Mouse (Mus musculus): ENCODE data around the gene Cacng2. TPM values are rescaled to one million over a fixed set of nuclear protein-coding genes. Genes with fewer than 3 reads are reported as not detected.
"Not testable (repeated sequence)": the region's sequence is repeated elsewhere in the genome, so short reads cannot be mapped to it uniquely, and the experiment has no call there.

Gene Cacng2
- polyA plus RNA-seq, 1 experiment from 2014 or later, result 12.7 TPM

DNA sequence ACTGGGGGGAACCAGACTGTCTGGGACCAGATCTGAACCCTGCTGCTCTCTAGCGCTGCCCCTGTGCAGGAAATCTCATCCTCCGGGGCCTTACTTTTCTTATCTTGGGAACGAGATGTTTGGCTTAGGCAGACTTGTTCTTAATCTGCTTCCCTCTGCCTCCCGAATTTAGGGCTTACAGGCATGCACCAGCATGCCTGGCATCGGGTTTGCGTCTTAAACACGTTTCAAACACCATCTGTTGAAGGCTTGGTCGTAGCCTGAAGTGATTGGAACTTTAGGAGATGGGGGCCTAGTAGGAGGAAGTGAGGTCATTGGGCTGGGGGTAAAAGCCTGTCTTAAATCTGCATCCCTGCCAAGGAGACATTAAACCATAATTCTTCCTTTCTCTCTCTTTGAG, 89.9 kb downstream of the Cacng2 start:
- Histone ChIP-seq H3K36me3 (ENCODE audit: control insufficient read depth, insufficient read depth, low read length) (no peaks in the 10 kb centered on the region), H3K4me1 (ENCODE audit: control insufficient read depth, insufficient read depth, low read length) (no peaks in the 10 kb centered on the region), H3K9me3 (ENCODE audit: control insufficient read depth, low read length) (no peaks in the 10 kb centered on the region), H3K4me2 (ENCODE audit: low read length) (no peak overlapping the region), H3K27me3 (ENCODE audit: control insufficient read depth, insufficient read depth, low read length) (no peaks in the 10 kb centered on the region), H3K4me3 (replicated peaks; ENCODE audit: low read depth, low read length) (no peak overlapping the region), H3K27ac (replicated peaks; ENCODE audit: low read depth, low read length) (no peak overlapping the region), H3K9ac (replicated peaks; ENCODE audit: low read length) (no peak overlapping the region)
- 71% methylated on average over 8 of the region's 8 CpGs for WGBS
- ATAC-seq (ENCODE audit: low FRiP score, low TSS enrichment) (no peak), DNase-seq (no peak)

DNA sequence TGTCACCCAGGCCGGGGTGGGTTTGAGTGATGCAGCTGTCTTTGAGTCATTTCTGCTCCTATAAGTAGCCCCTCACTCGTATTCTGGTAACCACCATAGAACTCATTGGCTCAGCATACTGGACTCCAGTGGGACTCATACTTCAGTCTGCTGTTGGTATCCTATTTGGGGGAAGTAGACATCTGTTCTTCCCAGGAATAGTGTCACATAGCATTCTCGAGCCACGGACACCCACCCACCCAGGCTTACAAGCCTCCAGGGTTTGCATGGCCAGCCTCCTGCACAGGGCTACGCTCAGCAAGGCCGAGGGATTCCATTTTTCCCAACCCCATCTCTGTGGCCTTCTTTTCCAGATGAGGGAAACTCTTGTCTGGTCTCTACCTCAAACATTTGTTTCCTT, 93.3 kb downstream of the Cacng2 start:
- Histone ChIP-seq H3K27me3 (ENCODE audit: control insufficient read depth, insufficient read depth, low read length) (no peaks in the 10 kb centered on the region), H3K4me3 (replicated peaks; ENCODE audit: low read depth, low read length) (no peak overlapping the region), H3K9me3 (ENCODE audit: control insufficient read depth, low read length) (no peaks in the 10 kb centered on the region), H3K9ac (replicated peaks; ENCODE audit: low read length) (no peak overlapping the region), H3K4me1 (ENCODE audit: control insufficient read depth, insufficient read depth, low read length) (no peaks in the 10 kb centered on the region), H3K36me3 (ENCODE audit: control insufficient read depth, insufficient read depth, low read length) (no peaks in the 10 kb centered on the region), H3K4me2 (ENCODE audit: low read length) (no peak overlapping the region), H3K27ac (replicated peaks; ENCODE audit: low read depth, low read length) (no peak overlapping the region)
- DNase-seq (no peak), ATAC-seq (ENCODE audit: low FRiP score, low TSS enrichment) (no peak)
- WGBS, result 84% methylated on average over 6 of the region's 6 CpGs

DNA sequence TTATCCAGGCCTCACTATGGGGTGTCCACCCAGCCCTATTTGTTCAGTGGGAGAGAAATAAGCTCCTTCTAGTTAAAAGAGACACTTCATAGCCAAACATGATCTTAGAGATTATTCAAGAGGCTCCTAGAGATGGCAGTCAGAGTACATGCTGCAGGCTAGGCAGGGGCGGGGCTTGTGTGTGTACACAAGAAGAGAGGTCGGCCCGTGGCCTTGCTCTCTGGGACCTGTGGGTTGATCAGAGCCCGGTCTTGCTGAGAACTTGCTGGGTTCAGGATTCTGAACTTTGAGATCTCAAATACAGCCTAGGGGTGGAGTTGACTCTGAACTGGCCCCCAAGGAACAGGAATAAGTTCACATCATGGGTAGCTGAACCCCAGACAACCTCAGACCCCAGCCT, 95.6 kb downstream of the Cacng2 start:
- Histone ChIP-seq H3K4me1 (ENCODE audit: control insufficient read depth, insufficient read depth, low read length) (no peaks in the 10 kb centered on the region), H3K9ac (replicated peaks; ENCODE audit: low read length) (no peak overlapping the region), H3K27me3 (ENCODE audit: control insufficient read depth, insufficient read depth, low read length) (no peaks in the 10 kb centered on the region), H3K9me3 (ENCODE audit: control insufficient read depth, low read length) (no peaks in the 10 kb centered on the region), H3K36me3 (ENCODE audit: control insufficient read depth, insufficient read depth, low read length) (no peaks in the 10 kb centered on the region), H3K27ac (replicated peaks; ENCODE audit: low read depth, low read length) (no peak overlapping the region), H3K4me2 (ENCODE audit: low read length) (no peak overlapping the region), H3K4me3 (replicated peaks; ENCODE audit: low read depth, low read length) (no peak overlapping the region)
- DNase-seq (no peak), ATAC-seq (ENCODE audit: low FRiP score, low TSS enrichment) (no peak)
- 87% methylated on average over 4 of the region's 4 CpGs for WGBS

DNA sequence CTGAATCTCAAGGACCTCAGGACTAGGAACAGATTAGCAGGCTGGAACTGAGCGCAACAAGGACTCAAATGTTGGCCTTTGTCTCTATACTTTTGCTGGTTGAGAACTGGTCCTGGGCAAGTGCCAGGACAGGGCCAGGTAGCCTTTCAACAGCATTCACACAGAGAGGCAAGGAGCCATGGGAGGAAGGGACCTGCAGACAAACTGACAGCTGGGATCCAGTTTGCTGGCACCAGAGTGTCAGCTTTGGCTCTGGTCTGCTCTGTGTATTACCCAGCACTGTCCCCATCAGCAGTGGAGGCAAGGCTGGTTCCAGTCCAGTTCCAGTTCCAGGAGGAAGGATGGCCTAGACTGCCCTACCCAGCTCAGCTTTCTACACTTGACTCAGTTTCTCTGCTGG, 105.8 kb downstream of the Cacng2 start:
- Histone ChIP-seq H3K9ac (replicated peaks; ENCODE audit: low read length) (no peak overlapping the region), H3K27me3 (ENCODE audit: control insufficient read depth, insufficient read depth, low read length) (no peaks in the 10 kb centered on the region), H3K4me1 (ENCODE audit: control insufficient read depth, insufficient read depth, low read length) (no peaks in the 10 kb centered on the region), H3K4me3 (replicated peaks; ENCODE audit: low read depth, low read length) (no peak overlapping the region), H3K27ac (replicated peaks; ENCODE audit: low read depth, low read length) (no peak overlapping the region), H3K36me3 (ENCODE audit: control insufficient read depth, insufficient read depth, low read length) (no peaks in the 10 kb centered on the region), H3K4me2 (ENCODE audit: low read length) (no peak overlapping the region), H3K9me3 (ENCODE audit: control insufficient read depth, low read length) (no peaks in the 10 kb centered on the region)
- ATAC-seq (ENCODE audit: low FRiP score, low TSS enrichment) (no peak), DNase-seq (no peak)
- 89% methylated on average over 1 of the region's 1 CpGs for WGBS

DNA sequence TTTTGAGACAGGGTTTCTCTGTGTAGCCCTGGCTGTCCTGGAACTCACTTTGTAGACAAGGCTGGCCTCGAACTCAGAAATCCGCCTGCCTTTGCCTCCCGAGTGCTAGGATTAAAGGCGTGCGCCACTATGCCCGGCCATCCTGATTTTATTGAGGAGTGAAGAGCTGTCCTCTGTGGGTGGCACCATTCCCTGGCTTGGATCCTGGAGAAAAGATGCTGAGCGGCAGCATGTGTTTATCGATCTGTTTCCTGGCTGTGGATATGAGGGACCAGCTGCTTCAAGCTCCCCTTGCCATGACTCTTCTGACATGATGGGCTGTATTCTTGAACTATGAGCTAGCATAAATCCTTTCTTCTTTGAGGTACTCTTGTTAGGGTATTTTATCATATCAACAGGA, 111.6 kb downstream of the Cacng2 start:
- H3K9ac ChIP-seq (replicated peaks; ENCODE audit: low read length); H3K4me2 ChIP-seq (ENCODE audit: low read length); DNase-seq; H3K36me3 ChIP-seq (ENCODE audit: control insufficient read depth, insufficient read depth, low read length); ATAC-seq (ENCODE audit: low FRiP score, low TSS enrichment); H3K27me3 ChIP-seq (ENCODE audit: control insufficient read depth, insufficient read depth, low read length); H3K9me3 ChIP-seq (ENCODE audit: control insufficient read depth, low read length); H3K4me3 ChIP-seq (replicated peaks; ENCODE audit: low read depth, low read length); H3K4me1 ChIP-seq (ENCODE audit: control insufficient read depth, insufficient read depth, low read length); H3K27ac ChIP-seq (replicated peaks; ENCODE audit: low read depth, low read length): not testable (repeated sequence)
- WGBS, result 93% methylated on average over 8 of the region's 8 CpGs

DNA sequence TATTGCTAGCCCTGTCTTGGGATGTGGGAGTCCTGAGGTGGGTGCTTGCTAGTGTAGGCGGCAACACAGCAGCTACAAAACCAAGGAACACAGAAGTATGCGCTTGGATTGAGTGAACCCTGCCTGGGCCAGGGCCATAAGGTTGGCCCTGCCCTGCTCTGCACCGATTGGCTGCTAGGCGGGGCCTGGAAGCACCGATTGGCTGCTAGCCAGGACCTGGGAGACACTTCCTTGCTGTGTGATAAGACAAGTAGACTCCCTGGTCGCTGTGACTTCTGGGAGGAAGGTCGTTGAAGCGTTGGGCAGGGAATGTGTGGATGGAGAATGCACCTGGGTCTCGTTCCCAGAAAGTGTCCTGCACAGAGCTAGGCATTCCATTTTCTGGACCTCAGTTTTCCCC, 115.9 kb downstream of the Cacng2 start:
- Histone ChIP-seq H3K36me3 (ENCODE audit: control insufficient read depth, insufficient read depth, low read length) (no peaks in the 10 kb centered on the region), H3K27ac (replicated peaks; ENCODE audit: low read depth, low read length) (no peak overlapping the region), H3K4me2 (ENCODE audit: low read length) (no peak overlapping the region), H3K4me3 (replicated peaks; ENCODE audit: low read depth, low read length) (no peak overlapping the region), H3K27me3 (ENCODE audit: control insufficient read depth, insufficient read depth, low read length) (no peaks in the 10 kb centered on the region), H3K9ac (replicated peaks; ENCODE audit: low read length) (no peak overlapping the region), H3K9me3 (ENCODE audit: control insufficient read depth, low read length) (no peaks in the 10 kb centered on the region), H3K4me1 (ENCODE audit: control insufficient read depth, insufficient read depth, low read length) (no peaks in the 10 kb centered on the region; the same call in 1 of the 2 replicates)
- ATAC-seq (ENCODE audit: low FRiP score, low TSS enrichment), result no peak
- 54% methylated on average over 9 of the region's 9 CpGs for WGBS
- no peak for DNase-seq

DNA sequence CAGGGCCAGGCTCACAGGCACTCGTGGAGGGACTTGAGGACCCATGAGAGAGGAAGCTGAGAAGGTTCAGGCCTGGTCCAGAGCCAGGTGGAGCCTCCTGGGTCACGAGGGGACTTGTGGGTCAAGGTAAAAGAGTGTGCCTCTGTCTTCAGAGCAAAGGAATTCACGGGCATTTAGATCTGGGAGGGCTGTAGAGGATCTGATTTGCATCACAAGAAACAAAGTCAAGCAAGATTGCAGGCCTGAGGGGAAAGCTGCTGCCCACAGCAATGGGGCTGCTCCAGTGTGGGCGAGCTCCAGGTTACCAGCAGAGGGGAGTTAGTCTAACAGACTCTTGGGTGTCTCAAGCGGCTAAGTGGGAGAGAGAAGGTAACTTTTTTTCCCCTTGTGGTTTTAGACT, 118.4 kb downstream of the Cacng2 start:
- no peak overlapping the region for H3K4me3 ChIP-seq (replicated peaks; ENCODE audit: low read depth, low read length)
- DNase-seq (no peak), ATAC-seq (ENCODE audit: low FRiP score, low TSS enrichment) (no peak)
- H3K4me1 ChIP-seq (ENCODE audit: control insufficient read depth, insufficient read depth, low read length), result 0 out of 2 replicates have a peak, but pooled peaks cover 3% of the 10 kb centered on the region
- no peaks in the 10 kb centered on the region for H3K27me3 ChIP-seq (ENCODE audit: control insufficient read depth, insufficient read depth, low read length)
- no peak overlapping the region for H3K9ac ChIP-seq (replicated peaks; ENCODE audit: low read length)
- H3K4me2 ChIP-seq (ENCODE audit: low read length), result no peak overlapping the region
- 7% methylated on average over 5 of the region's 5 CpGs for WGBS
- no peaks in the 10 kb centered on the region for H3K36me3 ChIP-seq (ENCODE audit: control insufficient read depth, insufficient read depth, low read length)
- H3K27ac ChIP-seq (replicated peaks; ENCODE audit: low read depth, low read length), result no peak overlapping the region
- H3K9me3 ChIP-seq (ENCODE audit: control insufficient read depth, low read length), result no peaks in the 10 kb centered on the region

DNA sequence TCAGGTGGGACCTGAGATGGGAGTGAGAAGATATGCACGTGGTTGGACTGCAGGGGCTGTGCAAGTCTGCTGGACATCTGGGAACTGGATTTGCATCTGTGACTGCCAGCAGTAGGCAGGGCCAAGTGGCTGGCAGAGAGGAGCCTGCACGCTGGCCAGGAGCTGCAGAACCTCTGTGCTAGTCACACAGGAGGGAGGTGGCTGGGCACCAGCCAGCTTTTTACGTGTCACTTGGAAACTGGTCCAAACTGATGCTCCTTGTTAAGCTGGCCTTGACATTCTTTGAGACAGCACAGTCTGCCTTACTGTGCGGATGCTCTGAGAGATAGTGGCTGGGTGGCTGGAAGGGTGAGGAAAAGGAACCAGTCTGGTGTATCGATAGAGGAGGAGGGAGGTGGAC, 131.3 kb downstream of the Cacng2 start:
- Histone ChIP-seq H3K9me3 (ENCODE audit: control insufficient read depth, low read length) (no peaks in the 10 kb centered on the region), H3K27me3 (ENCODE audit: control insufficient read depth, insufficient read depth, low read length) (no peaks in the 10 kb centered on the region), H3K9ac (replicated peaks; ENCODE audit: low read length) (no peak overlapping the region), H3K4me3 (replicated peaks; ENCODE audit: low read depth, low read length) (no peak overlapping the region), H3K4me2 (ENCODE audit: low read length) (no peak overlapping the region), H3K36me3 (ENCODE audit: control insufficient read depth, insufficient read depth, low read length) (0 out of 2 replicates have a peak, but pooled peaks cover 2% of the 10 kb centered on the region), H3K27ac (replicated peaks; ENCODE audit: low read depth, low read length) (no peak overlapping the region), H3K4me1 (ENCODE audit: control insufficient read depth, insufficient read depth, low read length) (no peaks in the 10 kb centered on the region)
- 76% methylated on average over 5 of the region's 5 CpGs for WGBS
- ATAC-seq (ENCODE audit: low FRiP score, low TSS enrichment), result no peak
- no peak for DNase-seq

DNA sequence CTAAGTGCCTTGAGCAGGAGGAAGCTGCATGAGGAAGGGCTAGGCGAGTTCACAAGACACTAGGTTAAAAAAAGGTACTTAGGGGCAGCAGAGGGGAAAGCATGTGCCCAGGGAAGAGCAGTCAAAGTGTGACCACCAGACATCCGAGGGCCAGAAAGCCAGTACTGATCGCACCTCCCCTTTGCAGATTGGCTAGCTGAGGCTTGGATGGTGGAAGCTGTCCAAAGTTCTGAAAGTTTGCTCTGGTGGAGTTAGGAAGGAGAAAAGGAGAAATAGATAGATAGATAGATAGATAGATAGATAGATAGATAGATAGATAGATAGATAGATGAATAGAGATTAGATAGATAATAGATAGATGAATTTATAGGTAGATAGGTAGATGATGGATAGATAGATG, 136.4 kb downstream of the Cacng2 start:
- H3K9me3 ChIP-seq (ENCODE audit: control insufficient read depth, low read length), result no peaks in the 10 kb centered on the region
- H3K4me2 ChIP-seq (ENCODE audit: low read length), result no peak overlapping the region
- H3K27me3 ChIP-seq (ENCODE audit: control insufficient read depth, insufficient read depth, low read length), result no peaks in the 10 kb centered on the region
- no peaks in the 10 kb centered on the region for H3K4me1 ChIP-seq (ENCODE audit: control insufficient read depth, insufficient read depth, low read length)
- ATAC-seq (ENCODE audit: low FRiP score, low TSS enrichment) (no peak), DNase-seq (no peak)
- H3K27ac ChIP-seq (replicated peaks; ENCODE audit: low read depth, low read length), result no peak overlapping the region
- H3K4me3 ChIP-seq (replicated peaks; ENCODE audit: low read depth, low read length), result no peak overlapping the region
- no peak overlapping the region for H3K9ac ChIP-seq (replicated peaks; ENCODE audit: low read length)
- H3K36me3 ChIP-seq (ENCODE audit: control insufficient read depth, insufficient read depth, low read length), result no peaks in the 10 kb centered on the region
- WGBS, result 44% methylated on average over 3 of the region's 3 CpGs

Data from midbrain, embryonic 14.5 days (tissue).